Comparison of ENCODE assay signal across 9 mouse cellular contexts in the genomic region with DNA sequence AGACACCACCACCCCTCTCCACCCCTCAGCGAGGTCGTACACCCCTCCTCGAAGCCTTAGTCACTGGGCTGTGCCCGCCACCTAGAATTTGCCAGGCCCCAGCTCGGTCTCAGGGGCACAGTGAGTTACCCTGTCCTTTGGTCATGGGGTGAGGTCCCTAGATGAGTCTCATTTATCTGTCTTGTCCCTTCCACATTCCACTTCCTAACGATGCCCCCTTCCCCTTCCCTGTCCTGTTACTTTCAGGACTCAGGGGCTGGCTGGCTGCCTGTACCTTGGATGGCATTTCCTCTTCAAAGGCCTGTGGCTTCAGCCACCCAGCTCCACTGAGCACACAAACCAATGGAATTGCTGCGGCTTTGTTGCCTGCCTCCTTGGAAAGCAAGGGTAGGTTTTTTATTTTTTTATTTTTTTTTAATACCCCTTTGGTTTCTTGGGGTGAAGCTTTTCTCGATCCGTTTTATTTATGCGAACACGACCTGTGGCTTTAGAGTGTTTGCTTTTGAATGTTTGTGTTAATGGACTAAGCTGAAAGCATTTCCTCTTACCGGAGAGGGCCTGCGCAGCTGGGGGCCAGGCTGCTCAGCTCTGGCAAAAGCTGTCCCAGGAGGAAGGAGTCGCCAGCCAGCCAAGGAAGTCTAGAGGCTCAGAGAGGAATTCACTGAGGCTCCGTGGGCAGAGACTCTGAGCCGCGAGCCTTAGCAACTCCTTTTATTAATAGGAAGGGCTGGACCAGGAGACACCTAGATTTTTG. TPM values are rescaled to one million over a fixed set of nuclear protein-coding genes. Genes with fewer than 3 reads are reported as not detected.
DNase-seq lines count a peak whose midpoint lies in the region; ATAC-seq and TF ChIP-seq lines count a peak whose summit lies in the region.
"Had no signal": no experiment of that assay in that cellular context is flagged by ENCODE, and none has a peak within 500 bp of the region (broad histone marks: within the 10 kb centered on the region; RNA-seq: fewer than 3 reads in every experiment).

No protein-coding gene starts in this region.

- no peak for TF ChIP-seq CTCF in kidney, postnatal 0 days (IDR thresholded peaks at IDR 0.05; ENCODE audit: low read depth)

- no peaks in the 10 kb centered on the region for H3K9me3 ChIP-seq in heart, embryonic 15.5 days (replicated peaks)
- H3K9me3 ChIP-seq in kidney, postnatal 0 days (replicated peaks; ENCODE audit: low read length): no peaks in the 10 kb centered on the region
- no peaks in the 10 kb centered on the region for H3K9me3 ChIP-seq in midbrain, embryonic 11.5 days (ENCODE audit: control insufficient read depth, low read length)
- H3K9me3 ChIP-seq: liver, embryonic 13.5 days had no signal

- peak overlapping the region; percentile 14; the same call in 1 of the 2 replicates for H3K4me2 ChIP-seq in heart, embryonic 15.5 days
- H3K4me2 ChIP-seq in kidney, postnatal 0 days (ENCODE audit: low read length): peak overlapping the region; percentile 37; the same call in 1 of the 2 replicates
- H3K4me2 ChIP-seq in midbrain, embryonic 11.5 days: peak overlapping the region; percentile 3; the same call in 1 of the 2 replicates
- H3K4me2 ChIP-seq: liver, embryonic 13.5 days had no signal

- H3K9ac ChIP-seq in heart, embryonic 15.5 days: 0 out of 2 replicates have a peak overlapping the region, but pooled peaks have one; percentile 4
- no peak overlapping the region; the same call in 1 of the 2 replicates for H3K9ac ChIP-seq in kidney, postnatal 0 days (ENCODE audit: low read depth, low read length)
- H3K9ac ChIP-seq in midbrain, embryonic 11.5 days (ENCODE audit: low read length): peak overlapping the region; percentile 1; the same call in 1 of the 2 replicates
- H3K9ac ChIP-seq: liver, embryonic 13.5 days had no signal

- H3K36me3 ChIP-seq in heart, embryonic 15.5 days: no peaks in the 10 kb centered on the region
- H3K36me3 ChIP-seq in kidney, postnatal 0 days (ENCODE audit: insufficient read depth, low read length): no peaks in the 10 kb centered on the region
- H3K36me3 ChIP-seq in midbrain, embryonic 11.5 days (ENCODE audit: control insufficient read depth, insufficient read depth, low read length): no peaks in the 10 kb centered on the region
- H3K36me3 ChIP-seq: liver, embryonic 13.5 days had no signal

- peaks cover 10% of the 10 kb centered on the region for H3K4me1 ChIP-seq in heart, embryonic 15.5 days (replicated peaks)
- H3K4me1 ChIP-seq in kidney, postnatal 0 days (replicated peaks; ENCODE audit: insufficient read depth, low read length): peaks cover 16% of the 10 kb centered on the region
- peaks cover 8% of the 10 kb centered on the region; the same call in 1 of the 2 replicates for H3K4me1 ChIP-seq in midbrain, embryonic 11.5 days (ENCODE audit: control insufficient read depth, insufficient read depth, low read length)

- no peak overlapping the region for H3K4me3 ChIP-seq in heart, embryonic 15.5 days
- no peak overlapping the region for H3K4me3 ChIP-seq in kidney, postnatal 0 days (replicated peaks; ENCODE audit: low read depth, low read length)
- no peak overlapping the region for H3K4me3 ChIP-seq in midbrain, embryonic 11.5 days (ENCODE audit: low read depth, low read length)
- H3K4me3 ChIP-seq: liver, embryonic 13.5 days had no signal

- peak; percentile 62 for DNase-seq in R1 (ENCODE audit: low read depth, low spot score)
- peak; percentile 48 for DNase-seq in embryo, embryonic 10.5 days (ENCODE audit: low spot score)
- peak; percentile 66 for DNase-seq in kidney, postnatal 0 days (ENCODE audit: low spot score)
- peak; percentile 86 for DNase-seq in midbrain, embryonic 11.5 days (ENCODE audit: low spot score, missing footprints)
- DNase-seq in thymus, adult 18-20 months: no peak
- DNase-seq: liver, embryonic 13.5 days had no signal

- H3K27me3 ChIP-seq in heart, embryonic 15.5 days: no peaks in the 10 kb centered on the region
- H3K27me3 ChIP-seq in kidney, postnatal 0 days (ENCODE audit: insufficient read depth, low read length): no peaks in the 10 kb centered on the region
- H3K27me3 ChIP-seq in midbrain, embryonic 11.5 days (ENCODE audit: control insufficient read depth, insufficient read depth, low read length): no peaks in the 10 kb centered on the region
- H3K27me3 ChIP-seq: liver, embryonic 13.5 days had no signal

- 0 out of 2 replicates have a peak, but pooled peaks have one; percentile 31 for ATAC-seq in heart, embryonic 15.5 days (replicated peaks; ENCODE audit: insufficient number of reproducible peaks, insufficient read depth, low FRiP score, low read depth)
- peak; percentile 30; the same call in 1 of the 2 replicates for ATAC-seq in kidney, postnatal 0 days (replicated peaks; ENCODE audit: low FRiP score, low read depth)
- ATAC-seq in midbrain, embryonic 11.5 days (ENCODE audit: low FRiP score): peak; percentile 61; the same call in 1 of the 2 replicates
- ATAC-seq in CD4-positive, CD25-positive, alpha-beta regulatory T cell, adult 4 months: no peak
- no peak for ATAC-seq in monocyte, adult 5-6 weeks (replicated peaks; ENCODE audit: insufficient number of reproducible peaks, low FRiP score, low TSS enrichment, poor library complexity, severe bottlenecking)

- 23% methylated on average over 17 of the region's 17 CpGs for WGBS in heart, embryonic 15.5 days
- 9% methylated on average over 17 of the region's 17 CpGs for WGBS in kidney, postnatal 0 days
- WGBS in midbrain, embryonic 11.5 days: 15% methylated on average over 17 of the region's 17 CpGs

- H3K27ac ChIP-seq in heart, embryonic 15.5 days: peak overlapping the region; percentile 35
- peak overlapping the region; percentile 70 for H3K27ac ChIP-seq in kidney, postnatal 0 days
- no peak overlapping the region for H3K27ac ChIP-seq in midbrain, embryonic 11.5 days (ENCODE audit: low read depth, low read length)
- H3K27ac ChIP-seq: liver, embryonic 13.5 days had no signal

RNA-seq across cellular contexts. Expression of a gene that starts 35.2 kb away (rescaled TPM):
- 60.4 and 61.4 TPM in 2 replicates for polyA plus RNA-seq in heart, embryonic 15.5 days (2015; fragmentation: Nextera tagmentation; extraction: Ambion mirVana)
- 74.8 and 86.4 TPM in 2 replicates for polyA plus RNA-seq in kidney, postnatal 0 days (2015; fragmentation: Nextera tagmentation; extraction: Ambion mirVana)
- polyA plus RNA-seq in midbrain, embryonic 11.5 days (2014; fragmentation: Nextera tagmentation; extraction: Ambion mirVana): 14.1 and 15.7 TPM in 2 replicates
- polyA plus RNA-seq in CD4-positive, CD25-positive, alpha-beta regulatory T cell, adult 4 months (2017; shearing (Covaris generic)): not detected
- total RNA-seq in monocyte, adult 5-6 weeks (2017): not detected in 3 replicates

RNA-seq across cellular contexts. Expression of a gene that starts 38.5 kb away (rescaled TPM):
- polyA plus RNA-seq in heart, embryonic 15.5 days (2015; fragmentation: Nextera tagmentation; extraction: Ambion mirVana): 20.4 and 21.1 TPM in 2 replicates
- polyA plus RNA-seq in kidney, postnatal 0 days (2015; fragmentation: Nextera tagmentation; extraction: Ambion mirVana): 28.6 and 31.8 TPM in 2 replicates
- polyA plus RNA-seq in midbrain, embryonic 11.5 days (2014; fragmentation: Nextera tagmentation; extraction: Ambion mirVana): 37.5 and 40.4 TPM in 2 replicates
- 10 to 100 TPM; 27.5 to 32.0 TPM for polyA plus RNA-seq in CD4-positive, CD25-positive, alpha-beta regulatory T cell, adult 4 months (2017; shearing (Covaris generic))
- 3.6 to 17.7 TPM (median 11.7 TPM) in 3 replicates for total RNA-seq in monocyte, adult 5-6 weeks (2017)

Comparison
In these comparisons a context has a peak if more than half of its experiments do, and no peak if none do; other contexts are left out.
1. DNase-seq: peak in R1 (single experiment), embryo, embryonic 10.5 days (single experiment), kidney, postnatal 0 days (single experiment) and midbrain, embryonic 11.5 days (single experiment); none in thymus, adult 18-20 months (0 of 2).
2. ATAC-seq: peak in heart, embryonic 15.5 days (single experiment), kidney, postnatal 0 days (single experiment) and midbrain, embryonic 11.5 days (single experiment); none in CD4-positive, CD25-positive, alpha-beta regulatory T cell, adult 4 months (single experiment) and monocyte, adult 5-6 weeks (single experiment).
3. RNA of a gene that starts 35.2 kb away (polyA plus RNA-seq): 74.8 to 86.4 TPM in kidney, postnatal 0 days, 60.4 to 61.4 TPM in heart, embryonic 15.5 days and 14.1 to 15.7 TPM in midbrain, embryonic 11.5 days; not detected in CD4-positive, CD25-positive, alpha-beta regulatory T cell, adult 4 months; every median in the first group is over 10 times any median in the second.
4. Peak in every context shown above with its lines, with median percentiles within 50 percentile points of each other: H3K4me2 ChIP-seq.